Mouse (Mus musculus): ENCODE data around the gene Olfr698. TPM values are rescaled to one million over a fixed set of nuclear protein-coding genes. Genes with fewer than 3 reads are reported as not detected.
"Not testable (repeated sequence)": the region's sequence is repeated elsewhere in the genome, so short reads cannot be mapped to it uniquely, and the experiment has no call there.

Gene Olfr698
- not detected for total RNA-seq (2021)

DNA sequence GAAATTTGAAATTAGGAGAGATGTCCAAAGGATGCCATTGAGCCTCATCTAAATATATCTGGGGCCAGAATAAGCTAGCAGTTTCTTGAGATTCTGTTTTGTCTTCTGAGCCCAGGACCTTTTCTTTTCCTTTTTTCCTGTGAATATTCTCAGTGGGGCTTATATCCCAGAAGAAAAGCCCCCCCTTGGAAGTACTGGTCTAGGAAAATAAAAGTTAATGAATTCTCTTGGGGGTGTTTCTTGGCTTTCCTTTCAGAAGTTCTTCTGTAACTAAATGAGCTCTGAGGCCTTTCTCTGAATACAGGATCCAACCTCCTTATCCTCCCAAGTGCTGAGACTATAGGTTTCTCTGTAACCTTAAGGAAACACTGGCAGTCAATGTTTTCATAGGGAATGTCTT lies at the start of gene Olfr698:
Olfr698 (minus strand) TSS at position 101 of the 400 bp plus-strand sequence.
- intact Hi-C loops (cut with DNase I), result no loop called here
- DNase-seq (ENCODE audit: low spot score in 2 of 2), result no peak

DNA sequence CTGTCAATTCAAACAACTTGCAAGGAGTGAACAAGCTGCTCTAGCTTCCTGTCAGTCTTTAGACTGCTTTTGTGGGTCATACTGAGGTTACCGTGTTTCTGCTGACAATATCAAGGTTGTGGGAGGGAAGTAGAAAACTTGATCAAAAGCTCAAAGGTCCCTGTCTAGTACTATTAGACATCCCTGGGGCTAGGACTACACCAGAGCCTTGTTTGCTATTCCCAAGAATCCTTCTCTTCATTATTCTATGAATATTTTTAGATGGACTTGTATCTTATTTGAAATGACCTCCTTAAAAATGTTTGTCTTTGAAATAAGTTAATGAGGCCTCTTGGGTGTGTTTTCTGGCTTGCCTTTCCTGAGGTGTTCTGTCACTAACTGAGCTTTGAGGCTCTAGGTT lies 37.9 kb upstream of the Olfr698 start, which contains the start of gene Olfr699:
Olfr699 (minus strand) TSS at position 101 of the 400 bp plus-strand sequence.
- DNase-seq (ENCODE audit: low spot score in 2 of 2), result no peak
- intact Hi-C loops (cut with DNase I), result no loop called here

DNA sequence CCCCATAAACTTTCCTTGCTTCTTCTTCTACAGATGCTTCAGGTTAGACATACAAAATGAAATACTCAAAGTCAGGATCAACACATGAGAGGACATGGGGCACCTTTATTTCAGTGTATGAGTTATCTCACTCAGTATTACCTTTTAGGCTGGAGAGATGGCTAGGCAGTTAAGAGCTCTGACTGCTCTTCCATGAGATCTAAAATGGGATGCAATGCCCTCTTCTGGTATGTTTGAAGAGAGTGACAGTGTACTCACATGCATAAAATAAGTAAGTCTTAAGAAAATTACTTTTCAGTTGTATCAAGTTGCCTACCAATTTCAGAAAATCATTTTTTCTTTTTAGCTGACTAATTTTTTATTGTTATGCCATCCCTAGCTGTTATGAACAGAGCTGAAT lies 33.1 kb upstream of the Olfr698 start:
- intact Hi-C loops (cut with DNase I), result no loop called here
- no peak for DNase-seq (ENCODE audit: low spot score in 2 of 2)

- intact Hi-C loops (cut with DNase I); DNase-seq (ENCODE audit: low spot score in 2 of 2): not testable (repeated sequence)
Measured at GRCm38 (mm10) chr7:106761008-106761407, 5.8 kb upstream of the Olfr698 start.

DNA sequence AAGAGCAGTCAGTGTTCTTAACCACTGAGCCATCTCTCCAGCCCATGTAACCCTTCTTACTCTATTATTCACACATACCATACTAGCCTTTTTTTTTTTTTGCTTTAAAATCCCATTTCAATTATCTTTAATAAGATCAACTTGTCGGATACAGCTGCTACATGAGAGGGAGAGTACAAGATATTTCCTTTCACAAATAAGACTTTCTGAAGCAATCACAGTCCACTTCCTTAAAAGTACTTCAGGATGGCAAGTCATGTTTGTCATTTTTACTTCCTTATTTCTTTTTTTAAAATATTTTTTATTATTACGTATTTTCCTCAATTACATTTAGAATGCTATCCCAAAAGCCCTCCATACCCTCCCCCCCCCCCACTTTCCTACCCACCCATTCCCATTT lies 3.6 kb upstream of the Olfr698 start:
- DNase-seq (ENCODE audit: low spot score in 2 of 2), result no peak
- intact Hi-C loops (cut with DNase I), result no loop called here

GRCm38 (mm10) chr7:106745811-106746210 lies 9.4 kb downstream of the Olfr698 start:
- no peak for DNase-seq (ENCODE audit: low spot score in 2 of 2)
- intact Hi-C loops (cut with DNase I), result no loop called here

DNA sequence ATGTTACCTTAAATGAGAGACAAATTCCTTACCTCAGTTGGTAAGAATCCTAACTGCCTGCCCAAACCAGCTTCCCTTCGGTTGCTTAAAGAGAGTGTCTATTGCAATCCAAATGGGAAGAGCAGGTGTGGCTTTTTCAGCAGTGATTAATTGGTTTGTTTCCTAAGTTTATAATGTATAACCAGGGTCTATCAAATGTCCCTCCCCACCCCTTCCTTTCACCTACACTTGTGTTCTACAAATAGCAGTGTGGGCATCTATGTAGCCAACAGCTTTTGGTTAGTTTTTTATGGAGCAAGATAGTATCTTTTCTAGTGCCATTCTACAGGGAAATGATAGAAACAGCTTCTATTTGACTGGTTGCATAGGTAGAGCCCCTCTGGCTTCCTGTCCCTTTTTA lies 12.9 kb downstream of the Olfr698 start, which contains the start of gene Olfr697:
Olfr697 (minus strand) TSS at position 101 of the 400 bp plus-strand sequence.
- intact Hi-C loops (cut with DNase I), result no loop called here
- no peak for DNase-seq (ENCODE audit: low spot score in 2 of 2)

DNA sequence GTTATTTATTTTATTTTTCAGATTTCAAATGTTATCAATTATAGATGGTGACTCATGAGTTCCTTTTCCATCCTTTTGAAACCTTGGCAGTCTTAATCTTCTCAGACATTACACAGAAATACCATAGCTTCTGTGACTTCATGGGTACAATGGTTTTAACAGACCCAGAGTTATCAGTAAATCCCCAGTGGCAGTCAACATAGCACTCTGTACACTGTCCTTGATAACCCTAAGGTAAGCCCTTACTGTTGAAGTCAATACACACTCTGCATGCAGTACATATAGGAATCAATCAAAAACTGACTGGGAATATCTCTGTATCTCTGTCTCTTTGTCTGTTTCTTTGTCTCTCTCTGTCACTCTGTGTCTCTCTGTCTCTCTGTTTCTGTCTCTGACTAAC lies 18.2 kb downstream of the Olfr698 start:
- intact Hi-C loops (cut with DNase I), result no loop called here
- no peak for DNase-seq (ENCODE audit: low spot score in 2 of 2)

- intact Hi-C loops (cut with DNase I), result no loop called here
- DNase-seq (ENCODE audit: low spot score in 2 of 2), result no peak
Measured at GRCm38 (mm10) chr7:106733717-106734116, 21.5 kb downstream of the Olfr698 start.

DNA sequence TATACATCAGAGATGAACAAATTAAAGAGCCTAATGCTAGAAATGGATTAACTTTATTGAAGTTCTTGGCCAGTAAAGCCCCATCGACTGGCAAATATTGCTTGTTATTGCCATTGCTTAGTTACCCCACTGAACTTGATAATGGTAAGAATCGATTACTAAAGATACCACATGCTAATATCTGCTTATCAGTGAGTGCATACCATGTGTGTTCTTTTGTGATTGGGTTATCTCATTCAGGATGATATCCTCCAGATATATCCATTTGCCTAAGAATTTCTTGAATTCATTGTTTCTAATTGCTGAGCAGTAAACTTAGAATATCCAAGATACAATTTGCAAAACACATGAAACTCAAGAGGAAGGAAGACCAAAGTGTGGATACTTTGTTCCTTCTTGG lies 29.5 kb downstream of the Olfr698 start:
- DNase-seq (ENCODE audit: low spot score in 2 of 2); intact Hi-C loops (cut with DNase I): not testable (repeated sequence)

DNA sequence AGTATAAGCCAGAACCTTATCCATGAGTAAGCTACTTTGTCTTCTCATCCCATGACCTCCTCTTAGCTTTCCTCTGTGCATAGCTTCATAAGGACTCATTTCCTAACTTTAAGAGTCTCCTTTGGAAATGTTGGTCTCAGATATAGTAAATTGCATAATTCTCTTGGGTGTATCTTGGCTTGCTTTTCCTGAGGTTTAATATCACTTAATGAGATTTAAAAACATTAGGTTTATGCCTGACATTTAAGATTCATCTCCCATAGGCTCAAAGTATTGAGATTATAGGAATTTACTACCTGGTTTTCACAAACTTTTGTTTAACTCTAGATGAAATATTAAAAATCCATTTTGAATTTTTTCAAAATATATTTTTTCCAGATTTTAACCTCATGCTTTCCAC lies 38.9 kb downstream of the Olfr698 start, which contains the start of gene Olfr695:
Olfr695 (minus strand) TSS at position 101 of the 400 bp plus-strand sequence.
- intact Hi-C loops (cut with DNase I), result no loop called here
- DNase-seq (ENCODE audit: low spot score in 2 of 2), result no peak

GRCm38 (mm10) chr7:106711463-106711862 lies 43.7 kb downstream of the Olfr698 start:
- DNase-seq (ENCODE audit: low spot score in 2 of 2), result no peak
- intact Hi-C loops (cut with DNase I), result no loop called here

DNA sequence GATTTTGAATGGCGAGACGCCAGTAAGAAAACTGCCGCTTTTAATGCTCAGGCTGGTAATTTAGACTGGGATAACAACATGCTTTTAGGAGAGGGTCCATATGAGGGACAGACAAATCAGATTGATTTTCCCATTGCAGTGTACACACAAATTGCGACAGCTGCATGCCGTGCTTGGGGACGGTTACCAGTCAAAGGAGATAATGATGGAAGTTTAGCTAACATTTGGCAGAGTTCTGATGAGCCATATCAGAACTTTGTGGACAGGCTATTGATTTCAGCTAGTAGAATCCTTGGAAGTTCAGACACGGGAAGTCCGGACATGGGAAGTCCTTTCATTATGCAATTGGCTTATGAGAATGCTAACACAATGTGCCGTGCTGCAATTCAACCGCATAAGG lies 47.5 kb downstream of the Olfr698 start:
- DNase-seq (ENCODE audit: low spot score in 2 of 2); intact Hi-C loops (cut with DNase I): not testable (repeated sequence)

Other genes with a start within 250 kb of the Olfr698 start
- not detected for gene Olfr693, start 74.8 kb downstream of the Olfr698 start, total RNA-seq (2021)
- gene Olfr694, start 63.6 kb downstream of the Olfr698 start, total RNA-seq (2021), result not detected
- not detected for gene Olfr695, start 39.0 kb downstream of the Olfr698 start, total RNA-seq (2021)
- not detected for gene Olfr697, start 13.0 kb downstream of the Olfr698 start, total RNA-seq (2021)
- gene Olfr699, start 37.8 kb upstream of the Olfr698 start, total RNA-seq (2021), result not detected
- gene Olfr700, start 53.4 kb upstream of the Olfr698 start, total RNA-seq (2021), result not detected
- not detected for gene Olfr701, start 58.7 kb upstream of the Olfr698 start, total RNA-seq (2021)
- gene Olfr702, start 78.5 kb upstream of the Olfr698 start, total RNA-seq (2021), result not detected
- not detected for gene Olfr703, start 88.0 kb upstream of the Olfr698 start, total RNA-seq (2021)
- gene Olfr704, start 107.8 kb upstream of the Olfr698 start, total RNA-seq (2021), result not detected
- gene Olfr705, start 121.5 kb upstream of the Olfr698 start, total RNA-seq (2021), result not detected
- not detected for gene Olfr706, start 132.8 kb upstream of the Olfr698 start, total RNA-seq (2021)
- gene Olfr707, start 145.8 kb upstream of the Olfr698 start, total RNA-seq (2021), result not detected
- gene Olfr1532-ps1, start 152.6 kb upstream of the Olfr698 start, total RNA-seq (2021), result not detected
- under 1 TPM in 1 of 2 experiments, not detected in 1; 0.09 TPM for gene Olfr709-ps1, start 176.8 kb upstream of the Olfr698 start, total RNA-seq (2021)
- not detected for gene Olfr710, start 192.9 kb upstream of the Olfr698 start, total RNA-seq (2021)
- not detected for gene Olfr6, start 208.5 kb upstream of the Olfr698 start, total RNA-seq (2021)
- not detected for gene Olfr711, start 220.1 kb upstream of the Olfr698 start, total RNA-seq (2021)